Mouse (Mus musculus) cortical plate, adult 2 months (tissue): ENCODE results near the gene 9130213A22Rik. TPM values are rescaled to one million over a fixed set of nuclear protein-coding genes. Genes with fewer than 3 reads are reported as not detected.

Experiments
- H3K27ac ChIP-seq: fragments of 200-500 bp; 2 replicates; pipeline ENCODE4 v1.5.1; 2012; ENCODE audit warnings: low read length, control low read depth, inconsistent platforms; ENCODE audit not compliant: insufficient read depth
- H3K4me1 ChIP-seq: fragments of 200-500 bp; 2 replicates; pipeline ENCODE4 v1.6.1; 2011; ENCODE audit warnings: low read length; ENCODE audit not compliant: control insufficient read depth, insufficient read depth
- H3K4me3 ChIP-seq: fragments of 200-500 bp; 2 replicates; pipeline ENCODE4 v1.5.1; 2011; ENCODE audit warnings: mild to moderate bottlenecking, low read length, control low read depth; ENCODE audit not compliant: insufficient read depth
- CTCF ChIP-seq: fragments of 200-500 bp; IDR thresholded peaks from 2 replicates; pipeline ENCODE4 v1.5.1; 2011; ENCODE audit warnings: mild to moderate bottlenecking, control low read depth, low read length; ENCODE audit not compliant: insufficient read depth; ENCODE audit errors: extremely low read depth
- POLR2A ChIP-seq: fragments of 200-500 bp; IDR thresholded peaks from 2 replicates; pipeline ENCODE4 v1.6.1; 2011; ENCODE audit warnings: mild to moderate bottlenecking, low read length, control low read depth; ENCODE audit not compliant: insufficient read depth; ENCODE audit errors: extremely low read depth
- polyA plus RNA-seq: library from polyadenylated mRNA; depleted of rRNA; stranded (reverse); fragments of >200 nt; gene quantifications from 2 replicates; pipeline ENCODE4 v1.2.3, GENCODE M21; 2012

Gene 9130213A22Rik
- polyA plus RNA-seq, 1 experiment = 2.1 TPM

DNA sequence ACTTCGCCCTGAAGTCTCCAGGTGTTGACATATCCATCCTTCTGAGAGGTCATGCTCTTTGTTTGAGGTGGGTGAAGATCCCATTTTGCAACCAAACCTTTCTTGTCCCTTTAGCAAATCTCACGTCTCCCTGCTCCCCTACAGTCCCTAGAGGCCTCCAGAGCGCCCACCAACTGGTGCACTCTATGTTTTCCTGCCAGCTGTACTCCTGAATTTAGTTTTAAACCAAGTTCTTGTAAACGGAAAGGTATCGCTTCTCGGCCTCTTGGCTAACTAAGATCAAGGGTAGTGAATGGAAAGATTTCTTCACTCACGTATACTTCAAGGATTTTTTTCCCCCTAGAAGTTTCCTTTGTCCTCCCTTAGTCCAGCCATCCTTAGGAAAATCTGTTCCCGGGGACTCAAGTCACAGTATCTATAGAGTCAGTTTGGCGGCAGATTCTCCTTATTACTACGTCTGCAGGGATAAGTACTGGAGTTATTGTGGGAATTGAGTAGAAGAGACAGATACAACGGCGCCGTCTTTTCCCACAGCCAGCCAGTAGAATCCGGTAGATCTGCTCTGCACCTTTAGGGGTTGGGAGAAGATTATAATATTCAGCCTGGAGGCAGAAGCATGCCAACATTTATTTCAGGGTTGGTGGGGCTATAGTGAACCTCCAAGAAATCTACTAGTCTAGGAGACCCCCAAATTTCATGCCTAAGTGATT, 2.8 kb downstream of the 9130213A22Rik start:
- no peak for TF ChIP-seq POLR2A
- no peaks in the 10 kb centered on the region for H3K4me1 ChIP-seq
- H3K4me3 ChIP-seq = no peak overlapping the region
- no peak overlapping the region for H3K27ac ChIP-seq

GRCm38 (mm10) chr11:69118765-69119164, 3.6 kb downstream of the 9130213A22Rik start:
- peak overlapping the region; percentile 42; the same call in 1 of the 2 replicates for H3K4me3 ChIP-seq
- no peak overlapping the region for H3K27ac ChIP-seq
- TF ChIP-seq CTCF (no peak), POLR2A (no peak)
- no peaks in the 10 kb centered on the region for H3K4me1 ChIP-seq

- TF ChIP-seq CTCF (no peak), POLR2A (no peak)
- H3K27ac ChIP-seq = peak overlapping the region; percentile 22; the same call in 1 of the 2 replicates
- no peaks in the 10 kb centered on the region for H3K4me1 ChIP-seq
- H3K4me3 ChIP-seq = peak overlapping the region; percentile 42
Measured at GRCm38 (mm10) chr11:69117737-69118695, 4.4 kb downstream of the 9130213A22Rik start.

DNA sequence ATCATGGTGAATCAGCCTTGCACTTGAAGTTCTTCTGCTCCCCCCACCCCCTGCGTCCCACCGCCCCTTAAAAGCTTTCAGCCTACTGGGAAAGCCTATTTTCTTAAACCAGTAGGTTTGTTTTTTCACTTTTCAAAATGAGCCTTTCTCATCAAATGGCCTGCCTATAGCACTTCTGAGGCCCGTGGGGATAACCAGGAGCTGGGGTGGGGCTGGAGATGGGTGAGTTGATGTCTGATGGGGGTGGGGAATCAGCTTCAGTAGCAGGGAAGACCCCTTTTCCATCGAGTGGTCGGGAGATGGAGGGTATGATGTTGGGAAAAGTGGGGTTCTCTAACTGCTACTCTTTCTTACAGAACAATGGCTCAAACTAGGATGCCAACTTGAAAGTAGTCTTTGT, 5.5 kb downstream of the 9130213A22Rik start:
- Histone ChIP-seq H3K4me3 (no peak overlapping the region; the same call in 1 of the 2 replicates), H3K27ac (no peak overlapping the region), H3K4me1 (no peaks in the 10 kb centered on the region)
- no peak for TF ChIP-seq POLR2A
- TF ChIP-seq CTCF = no peak

GRCm38 (mm10) chr11:69114621-69115020, 7.8 kb downstream of the 9130213A22Rik start:
- TF ChIP-seq POLR2A (no peak), CTCF (no peak)
- Histone ChIP-seq H3K4me1 (no peaks in the 10 kb centered on the region), H3K4me3 (no peak overlapping the region), H3K27ac (no peak overlapping the region)

DNA sequence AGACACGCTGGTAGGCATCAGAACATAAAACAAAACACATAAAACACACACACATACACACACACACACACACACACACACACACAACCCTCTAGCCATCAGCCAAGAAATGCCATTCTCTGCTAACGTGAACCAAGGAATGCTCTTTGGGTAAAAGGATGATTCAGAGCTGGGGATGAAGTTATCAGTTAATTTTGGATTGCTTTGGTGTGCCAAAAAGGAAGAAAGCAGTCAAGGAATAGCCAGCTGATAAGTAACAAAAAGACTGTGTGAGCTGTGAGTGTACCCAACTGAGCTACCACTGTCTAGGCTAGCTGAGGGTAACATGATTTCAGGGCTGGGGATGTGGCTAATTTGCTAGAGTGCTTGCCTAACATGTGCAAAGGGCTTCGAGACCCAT, 8.4 kb downstream of the 9130213A22Rik start:
- Histone ChIP-seq H3K27ac (no peak overlapping the region), H3K4me3 (no peak overlapping the region), H3K4me1 (no peaks in the 10 kb centered on the region)
- TF ChIP-seq POLR2A (no peak), CTCF (no peak)

DNA sequence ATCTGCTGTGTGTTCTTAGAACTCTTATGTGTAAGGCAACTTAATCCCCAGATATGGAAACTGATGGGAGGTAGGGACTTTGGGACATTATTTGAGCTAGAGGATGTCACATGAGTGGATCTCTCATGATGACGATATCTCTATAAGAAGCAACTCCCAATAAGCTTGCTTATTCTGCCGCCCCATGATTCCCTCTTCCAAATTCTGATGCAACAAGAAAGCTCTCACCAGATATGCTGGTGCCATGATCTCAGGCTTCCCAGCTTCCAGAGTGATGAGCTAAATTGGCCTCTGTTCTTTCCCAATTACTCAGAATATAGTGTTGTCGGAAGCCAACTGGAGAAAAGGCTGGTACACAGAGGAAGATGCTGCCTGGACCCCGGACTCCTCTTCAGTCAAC, 10.5 kb downstream of the 9130213A22Rik start:
- no peaks in the 10 kb centered on the region for H3K4me1 ChIP-seq
- TF ChIP-seq CTCF (no peak), POLR2A (peak; percentile 38; the same call in 1 of the 2 replicates)
- H3K27ac ChIP-seq = peak overlapping the region; percentile 38; the same call in 1 of the 2 replicates
- H3K4me3 ChIP-seq = peak overlapping the region; percentile 37

DNA sequence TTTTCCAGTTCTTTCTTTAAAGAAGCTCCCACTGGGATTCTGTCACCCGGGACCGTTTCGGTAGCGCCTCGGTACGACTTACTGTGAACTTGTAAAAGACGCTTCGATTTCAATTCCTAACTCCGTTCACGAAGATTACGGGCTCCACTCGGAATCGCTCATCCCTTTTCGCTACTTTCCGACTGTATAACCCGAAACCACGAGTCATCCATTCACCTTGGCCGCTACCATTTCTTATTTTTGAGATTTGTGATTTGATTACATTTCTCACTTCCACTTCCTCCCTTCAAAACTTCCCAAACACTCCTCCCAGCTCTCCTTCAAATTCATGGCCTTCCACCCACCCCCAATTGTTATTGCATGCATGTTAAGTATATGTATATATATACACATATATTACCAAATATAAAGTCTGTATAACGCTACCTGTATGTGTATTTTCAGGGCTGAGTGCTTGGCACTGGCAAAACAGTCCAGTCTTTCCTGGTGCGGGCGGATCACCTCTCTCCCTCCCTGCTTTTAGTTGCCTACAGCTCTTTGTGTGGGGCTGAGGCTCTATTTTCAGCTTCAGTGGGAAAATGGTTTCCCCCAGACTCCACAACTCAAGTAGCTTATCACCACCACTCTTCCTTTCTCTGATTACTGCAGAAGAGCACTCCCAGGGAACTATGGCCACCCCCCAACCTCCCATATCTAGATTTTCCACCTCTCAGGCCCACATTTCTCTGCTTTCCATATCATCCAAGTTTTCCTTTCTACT, 11.2 kb downstream of the 9130213A22Rik start:
- peak overlapping the region; percentile 21 for H3K4me3 ChIP-seq
- H3K4me1 ChIP-seq = no peaks in the 10 kb centered on the region
- TF ChIP-seq CTCF (no peak), POLR2A (0 out of 2 replicates have a peak, but pooled peaks have one; percentile 0)
- H3K27ac ChIP-seq = no peak overlapping the region

GRCm38 (mm10) chr11:69110319-69111046, 11.9 kb downstream of the 9130213A22Rik start:
- TF ChIP-seq CTCF (no peak), POLR2A (peak; percentile 47; the same call in 1 of the 2 replicates)
- H3K4me1 ChIP-seq = no peaks in the 10 kb centered on the region
- no peak overlapping the region for H3K27ac ChIP-seq
- peak overlapping the region; percentile 21 for H3K4me3 ChIP-seq
